Mouse (Mus musculus) bone marrow macrophage, adult 2 months (primary cell): ENCODE measurements around the gene Rasa4.

Experiments used
- CTCF ChIP-seq: IDR thresholded peaks from 2 replicates; pipeline ENCODE4 v1.5.1; 2012; ENCODE audit warnings: low read depth, mild to moderate bottlenecking, low read length, moderate library complexity
- POLR2A ChIP-seq: IDR thresholded peaks from 2 replicates; pipeline ENCODE4 v1.6.1; 2012; ENCODE audit warnings: mild to moderate bottlenecking, low read depth, low read length, borderline replicate concordance

GRCm38 (mm10) chr5:136115891-136116783 is 32.4 kb downstream of the Rasa4 start, which contains the start of gene Polr2j:
- TF ChIP-seq CTCF (peak; percentile 60; the same call in 1 of the 2 replicates), POLR2A (peak; percentile 7; the same call in 1 of the 2 replicates)
